Mouse (Mus musculus) C2C12 (cell line): Measurements from ENCODE around the gene Htatsf1.

ENCODE experiments used
- CEBPB ChIP-seq: IDR thresholded peaks from one replicate; pipeline ENCODE4 v1.6.1; 2011; ENCODE audit warnings: low read depth, mild to moderate bottlenecking, control low read depth, moderate library complexity
- CTCF ChIP-seq: IDR thresholded peaks from one replicate; pipeline ENCODE4 v1.5.1; 2011; ENCODE audit not compliant: control insufficient read depth, insufficient read depth, insufficient read length
- MAX ChIP-seq: IDR thresholded peaks from one replicate; pipeline ENCODE4 v1.6.1; 2011; ENCODE audit warnings: mild to moderate bottlenecking, control low read depth
- USF1 ChIP-seq: IDR thresholded peaks from one replicate; pipeline ENCODE4 v1.6.1; 2011; ENCODE audit warnings: low read depth, mild to moderate bottlenecking, control low read depth, moderate library complexity

DNA sequence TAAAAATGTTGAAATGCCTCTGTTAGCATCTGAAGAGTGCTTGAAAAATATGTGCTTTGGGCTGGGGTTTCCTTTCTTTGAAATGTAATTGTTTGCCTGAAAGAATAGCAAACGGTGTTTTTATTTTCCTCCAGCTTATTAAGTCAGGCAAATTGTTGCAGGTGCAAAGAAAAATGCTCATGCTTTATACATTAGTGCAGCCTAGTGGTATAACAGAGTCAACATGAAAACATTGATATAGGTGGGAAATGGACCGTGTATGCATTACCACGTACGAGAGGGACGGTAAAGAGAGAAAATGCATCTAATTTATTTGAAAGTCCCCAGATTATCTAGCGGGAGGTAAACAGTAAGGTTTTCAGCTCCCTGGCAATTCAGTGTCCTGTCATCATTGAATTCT lies 9.5 kb upstream of the Htatsf1 start:
- no peak for TF ChIP-seq CTCF
- no peak for TF ChIP-seq MAX
- no peak for TF ChIP-seq USF1
- no peak for TF ChIP-seq CEBPB
